22 mouse cellular contexts compared by ENCODE assay signal in genomic region chr17:41144523-41144922, GRCm38 (mm10).
"Had no signal": no experiment of that assay in that cellular context is flagged by ENCODE, and none has a peak within 500 bp of the region (broad histone marks: within the 10 kb centered on the region; RNA-seq: fewer than 3 reads in every experiment).

No protein-coding gene starts in this region.

- H3K27ac ChIP-seq: kidney, postnatal 0 days; limb, embryonic 10.5 days; limb, embryonic 13.5 days; liver, embryonic 12.5 days; liver, embryonic 15.5 days; lung, embryonic 15.5 days; neural tube, embryonic 12.5 days; neural tube, embryonic 15.5 days; stomach, embryonic 15.5 days had no signal

- ATAC-seq: intestine, postnatal 0 days; liver, embryonic 12.5 days had no signal

- DNase-seq: kidney, adult 2 months; kidney, postnatal 25 days; liver; lung, adult 18-20 months; lung, postnatal 10 days; lung, postnatal 4 days; midbrain, embryonic 14.5 days; right cerebral cortex, postnatal 14 days; spleen, adult 18-20 months; thymus, adult 18-20 months; thymus, postnatal 36 days had no signal

- H3K4me3 ChIP-seq: limb, embryonic 10.5 days; limb, embryonic 13.5 days; liver, embryonic 12.5 days; liver, embryonic 15.5 days; lung, embryonic 15.5 days; neural tube, embryonic 12.5 days; neural tube, embryonic 15.5 days; stomach, embryonic 15.5 days had no signal

- H3K27me3 ChIP-seq: limb, embryonic 13.5 days; liver, embryonic 12.5 days; liver, embryonic 15.5 days; lung, embryonic 15.5 days; neural tube, embryonic 12.5 days; neural tube, embryonic 15.5 days; stomach, embryonic 15.5 days had no signal

- H3K36me3 ChIP-seq: limb, embryonic 10.5 days; limb, embryonic 13.5 days; liver, embryonic 12.5 days; liver, embryonic 15.5 days; lung, embryonic 15.5 days; neural tube, embryonic 12.5 days; neural tube, embryonic 15.5 days; stomach, embryonic 15.5 days had no signal

- H3K9me3 ChIP-seq: limb, embryonic 10.5 days; limb, embryonic 13.5 days; liver, embryonic 12.5 days; liver, embryonic 15.5 days; lung, embryonic 15.5 days; neural tube, embryonic 12.5 days; neural tube, embryonic 15.5 days; stomach, embryonic 15.5 days had no signal

- H3K4me1 ChIP-seq: limb, embryonic 10.5 days; limb, embryonic 13.5 days; liver, embryonic 12.5 days; liver, embryonic 15.5 days; lung, embryonic 15.5 days; neural tube, embryonic 12.5 days; neural tube, embryonic 15.5 days; stomach, embryonic 15.5 days had no signal

- H3K9ac ChIP-seq: limb, embryonic 13.5 days; liver, embryonic 12.5 days; liver, embryonic 15.5 days; lung, embryonic 15.5 days; neural tube, embryonic 12.5 days; neural tube, embryonic 15.5 days; stomach, embryonic 15.5 days had no signal

- H3K4me2 ChIP-seq: limb, embryonic 13.5 days; liver, embryonic 12.5 days; liver, embryonic 15.5 days; lung, embryonic 15.5 days; midbrain, embryonic 11.5 days; neural tube, embryonic 12.5 days; neural tube, embryonic 15.5 days; stomach, embryonic 15.5 days had no signal
